Mouse (Mus musculus) myocyte (in vitro differentiated cells): Measurements from ENCODE around the gene 4930451I11Rik.

ENCODE experiments used
- CEBPB ChIP-seq: IDR thresholded peaks from 2 replicates; pipeline ENCODE4 v1.6.1; 2011; ENCODE audit warnings: mild to moderate bottlenecking, moderate library complexity; ENCODE audit not compliant: poor library complexity, insufficient read depth, severe bottlenecking
- E2F4 ChIP-seq: IDR thresholded peaks from one replicate; pipeline ENCODE4 v1.6.1; 2011; ENCODE audit warnings: mild to moderate bottlenecking, control low read depth, moderate library complexity; ENCODE audit not compliant: insufficient read depth
- MAX ChIP-seq: IDR thresholded peaks from one replicate; pipeline ENCODE4 v1.6.1; 2011; ENCODE audit warnings: low read depth, mild to moderate bottlenecking, control low read depth
- MYOD1 ChIP-seq, 3 experiments: IDR thresholded peaks; one replicate each; pipeline ENCODE4 v1.6.1; 2011; ENCODE audit warnings: control low read depth in 2 of 3, low read depth in 2 of 3, mild to moderate bottlenecking in 2 of 3, moderate library complexity in 1 of 3; ENCODE audit not compliant: insufficient read length in 2 of 3, control insufficient read depth in 1 of 3
- MYOG ChIP-seq, 3 experiments: IDR thresholded peaks; one replicate each; pipeline ENCODE4 v1.6.1; 2011; ENCODE audit warnings: control low read depth in 2 of 3, low read depth in 2 of 3, mild to moderate bottlenecking in 2 of 3; ENCODE audit not compliant: insufficient read length in 2 of 3, control insufficient read depth in 1 of 3, insufficient read depth in 1 of 3
- POLR2A ChIP-seq: IDR thresholded peaks from one replicate; pipeline ENCODE4 v1.6.1; 2011; ENCODE audit warnings: low read depth, mild to moderate bottlenecking, control low read depth, moderate library complexity; ENCODE audit not compliant: insufficient read length
- POLR2AphosphoS2 ChIP-seq: IDR thresholded peaks from one replicate; pipeline ENCODE4 v1.6.1; 2011; ENCODE audit warnings: low read depth, control low read depth; ENCODE audit not compliant: insufficient read length
- SRF ChIP-seq: IDR thresholded peaks from one replicate; pipeline ENCODE4 v1.6.1; 2011; ENCODE audit warnings: low read depth; ENCODE audit not compliant: control insufficient read depth, insufficient read length
- TCF12 ChIP-seq: IDR thresholded peaks from one replicate; pipeline ENCODE4 v1.6.1; 2011; ENCODE audit warnings: mild to moderate bottlenecking, control low read depth; ENCODE audit not compliant: poor library complexity, insufficient read depth, severe bottlenecking
- TCF3 ChIP-seq: IDR thresholded peaks from one replicate; pipeline ENCODE4 v1.6.1; 2011; ENCODE audit warnings: low read depth, control low read depth; ENCODE audit not compliant: insufficient read length
- USF1 ChIP-seq: IDR thresholded peaks from one replicate; pipeline ENCODE4 v1.6.1; 2011; ENCODE audit warnings: low read depth, mild to moderate bottlenecking, control low read depth, moderate library complexity

GRCm38 (mm10) chr7:126815726-126816222 is 15.7 kb downstream of the 4930451I11Rik start:
- TF ChIP-seq E2F4 (no peak), POLR2A (no peak), USF1 (no peak), TCF3 (no peak), MYOD1 (IDR thresholded peaks at IDR 0.05; ENCODE audit: control insufficient read depth in 1 of 3, insufficient read length in 2 of 3, low read depth in 2 of 3) (no peak), MYOG (IDR thresholded peaks at IDR 0.05; ENCODE audit: control insufficient read depth in 1 of 3, insufficient read depth in 1 of 3, insufficient read length in 2 of 3, low read depth in 2 of 3) (no peak), POLR2AphosphoS2 (no peak), SRF (no peak), MAX (no peak), TCF12 (no peak), CEBPB (no peak)
